Mouse (Mus musculus) ES-E14 (cell line): ENCODE results near the gene Apopt1. TPM values are rescaled to one million over a fixed set of nuclear protein-coding genes. Genes with fewer than 3 reads are reported as not detected.

Experiments used
- DNase-seq: peaks from one replicate; pipeline ENCODE4 v3.0.0-alpha.2; 2013; ENCODE audit warnings: low read depth, low spot score
- H3K27ac ChIP-seq: 2 replicates; pipeline ENCODE4 v1.5.1; 2012; ENCODE audit warnings: low read depth, mild to moderate bottlenecking, low read length, moderate library complexity, mixed read lengths; ENCODE audit not compliant: poor library complexity, insufficient read depth, severe bottlenecking
- H3K36me3 ChIP-seq: 2 replicates; pipeline ENCODE4 v1.6.1; 2012; ENCODE audit warnings: mild to moderate bottlenecking, low read length, moderate library complexity, mixed read lengths; ENCODE audit not compliant: control insufficient read depth, poor library complexity, insufficient read depth, severe bottlenecking
- H3K4me1 ChIP-seq, 2 experiments: fragments of 150-350 bp in 1 of 2; sonication (generic) in 1 of 2; 2 replicates each; pipeline ENCODE4 v1.6.1; 2012; ENCODE audit warnings: low read length in 2 of 2, mild to moderate bottlenecking in 1 of 2, mixed read lengths in 1 of 2; ENCODE audit not compliant: control insufficient read depth in 2 of 2, insufficient read depth in 2 of 2, poor library complexity in 1 of 2
- H3K4me3 ChIP-seq, 2 experiments: fragments of 150-350 bp in 1 of 2; sonication (generic) in 1 of 2; 2 replicates each; pipeline ENCODE4 v1.5.1; 2012; ENCODE audit warnings: low read length in 2 of 2, low read depth in 1 of 2, mild to moderate bottlenecking in 1 of 2, mixed read lengths in 1 of 2; ENCODE audit not compliant: insufficient read depth in 1 of 2, poor library complexity in 1 of 2, severe bottlenecking in 1 of 2
- H3K9ac ChIP-seq: 2 replicates; pipeline ENCODE4 v1.6.1; 2012; ENCODE audit warnings: low read depth, mild to moderate bottlenecking, low read length, mixed read lengths; ENCODE audit not compliant: poor library complexity, insufficient read depth, severe bottlenecking
- H3K9me3 ChIP-seq: fragments of 150-350 bp; sonication (generic); 2 replicates; pipeline ENCODE4 v1.6.1; 2012; ENCODE audit warnings: low read depth, mild to moderate bottlenecking, low read length; ENCODE audit not compliant: control insufficient read depth, insufficient read depth
- CHD2 ChIP-seq: IDR thresholded peaks from 2 replicates; pipeline ENCODE4 v1.6.1; 2014; ENCODE audit warnings: mild to moderate bottlenecking, low read depth, low read length, inconsistent platforms
- HCFC1 ChIP-seq: IDR thresholded peaks from 2 replicates; pipeline ENCODE4 v1.6.1; 2012; ENCODE audit warnings: low read length, inconsistent platforms, borderline replicate concordance; ENCODE audit not compliant: insufficient read depth
- MAFK ChIP-seq: IDR thresholded peaks from 2 replicates; pipeline ENCODE4 v1.6.1; 2014; ENCODE audit warnings: mild to moderate bottlenecking, low read depth, low read length, inconsistent platforms; ENCODE audit not compliant: insufficient read depth
- ZC3H11A ChIP-seq: IDR thresholded peaks from 2 replicates; pipeline ENCODE4 v1.6.1; 2012; ENCODE audit warnings: low read depth, mild to moderate bottlenecking, inconsistent platforms, low read length, borderline replicate concordance
- ZNF384 ChIP-seq: IDR thresholded peaks from 2 replicates; pipeline ENCODE4 v1.6.1; 2012; ENCODE audit warnings: low read depth, low read length, inconsistent platforms
- in situ Hi-C, 2 experiments: fragments of 600-800 bp; cut with MboI; formaldehyde crosslinking; loops; one replicate each; pipeline ENCODE4 v1.15.1; 2025; ENCODE audit warnings: low sequenced_read_pairs in 2 of 2, inconsistent platforms in 1 of 2; ENCODE audit not compliant: unreplicated experiment in 2 of 2
- total RNA-seq: library from RNA; depleted of rRNA; stranded (reverse); fragments of 300-350 nt; gene quantifications from 2 replicates; pipeline ENCODE4 v1.2.3, GENCODE M21; 2012

Apopt1 gene
- total RNA-seq, 1 experiment, result 15.2 TPM

DNA sequence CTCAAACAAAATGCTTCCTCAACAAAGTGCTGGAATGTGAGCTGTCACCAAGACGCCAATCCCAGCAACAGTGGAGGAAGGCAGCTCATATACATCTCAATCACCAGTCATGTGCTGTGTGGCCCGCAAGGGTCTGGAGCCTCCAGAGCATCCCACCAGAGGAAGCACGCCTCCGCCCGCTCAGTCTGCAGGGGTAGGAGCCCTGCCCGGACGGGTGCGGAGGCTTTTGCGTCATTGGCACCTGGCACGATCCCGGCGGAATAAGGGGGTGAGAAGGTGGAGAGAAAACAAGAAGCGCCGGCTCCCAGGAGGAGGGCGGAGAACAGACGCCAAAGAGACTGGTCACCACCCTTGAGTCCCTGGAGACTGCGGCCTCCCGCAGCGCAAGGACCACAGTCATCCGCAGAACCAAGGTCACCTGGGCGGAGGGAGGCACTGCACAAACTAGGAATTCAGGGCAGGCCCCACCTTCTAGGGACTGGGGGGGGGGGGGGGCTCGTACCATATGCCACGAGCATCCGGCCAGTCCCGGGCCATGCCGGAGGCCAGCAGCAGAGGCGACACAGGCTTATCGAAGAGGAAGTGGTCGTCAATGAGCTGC lies 42.6 kb upstream of the Apopt1 start:
- peaks cover 25% of the 10 kb centered on the region for H3K36me3 ChIP-seq
- TF ChIP-seq ZNF384 (no peak), MAFK (0 out of 2 replicates have a peak, but pooled peaks have one; percentile 4)
- H3K4me3 ChIP-seq, result peak overlapping the region; percentile 82 to 97
- no peaks in the 10 kb centered on the region for H3K9me3 ChIP-seq
- H3K27ac ChIP-seq, result no peak overlapping the region
- DNase-seq, result no peak
- in situ Hi-C loops, result no loop called here
- peak overlapping the region; percentile 76 for H3K9ac ChIP-seq
- peaks cover 0 to 15% of the 10 kb centered on the region in 2 experiments; a peak in 2 of 4 replicates for H3K4me1 ChIP-seq

DNA sequence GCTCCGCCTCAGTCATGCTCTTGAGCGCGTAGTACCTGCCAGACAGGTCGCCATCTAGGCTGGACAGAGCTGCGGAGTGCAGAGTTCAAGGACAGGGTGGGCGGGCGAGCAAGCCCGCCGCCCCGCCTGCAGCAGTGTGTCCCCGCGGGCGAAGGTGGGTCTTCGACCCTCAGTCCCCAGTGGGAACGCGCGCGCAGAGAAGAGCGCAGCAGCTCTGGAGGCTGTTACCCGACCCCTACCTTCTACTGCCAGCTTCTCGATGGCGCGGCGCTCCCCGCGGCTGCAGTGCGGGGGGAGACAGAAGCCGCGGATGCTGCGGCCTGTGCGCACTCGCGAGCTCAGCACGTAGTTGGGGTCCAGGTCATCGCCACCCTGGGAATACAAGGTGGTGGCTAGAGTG lies 42.1 kb upstream of the Apopt1 start:
- no peaks in the 10 kb centered on the region for H3K9me3 ChIP-seq
- no peak for TF ChIP-seq MAFK
- peak; percentile 19; the same call in 1 of the 2 replicates for TF ChIP-seq HCFC1
- H3K4me3 ChIP-seq, result peak overlapping the region; percentile 82 to 97
- peak overlapping the region; percentile 76 for H3K9ac ChIP-seq
- in situ Hi-C loops, result no loop called here
- DNase-seq, result no peak
- H3K27ac ChIP-seq, result 0 out of 2 replicates have a peak overlapping the region, but pooled peaks have one; percentile 11
- peaks cover 25% of the 10 kb centered on the region for H3K36me3 ChIP-seq
- H3K4me1 ChIP-seq, result peaks cover 2 to 18% of the 10 kb centered on the region in 2 experiments; a peak in 2 of 4 replicates

DNA sequence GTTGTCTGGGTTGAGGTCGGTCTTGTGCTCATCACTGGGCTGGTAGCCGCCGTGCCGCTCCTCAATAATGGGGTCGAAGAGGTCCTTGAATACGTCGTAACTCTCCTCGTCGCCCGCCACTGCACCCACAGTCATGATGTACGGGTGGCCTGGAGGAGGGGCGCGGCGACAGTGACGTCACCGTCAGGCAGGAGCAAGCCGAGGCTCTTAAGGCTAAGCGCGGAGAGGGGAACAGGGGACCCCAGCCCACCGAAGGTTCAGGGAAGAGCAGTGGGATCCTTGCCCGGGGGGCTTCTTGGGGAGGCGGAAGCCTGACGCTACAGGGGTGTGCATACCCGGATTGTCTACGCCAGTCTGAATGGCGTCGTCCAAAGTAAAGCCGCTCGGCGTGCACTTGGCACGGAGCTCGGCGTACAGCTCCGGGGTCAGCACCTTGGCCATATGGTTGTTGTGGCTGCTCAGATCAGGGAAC lies 41.6 kb upstream of the Apopt1 start:
- H3K36me3 ChIP-seq, result peaks cover 25% of the 10 kb centered on the region

DNA sequence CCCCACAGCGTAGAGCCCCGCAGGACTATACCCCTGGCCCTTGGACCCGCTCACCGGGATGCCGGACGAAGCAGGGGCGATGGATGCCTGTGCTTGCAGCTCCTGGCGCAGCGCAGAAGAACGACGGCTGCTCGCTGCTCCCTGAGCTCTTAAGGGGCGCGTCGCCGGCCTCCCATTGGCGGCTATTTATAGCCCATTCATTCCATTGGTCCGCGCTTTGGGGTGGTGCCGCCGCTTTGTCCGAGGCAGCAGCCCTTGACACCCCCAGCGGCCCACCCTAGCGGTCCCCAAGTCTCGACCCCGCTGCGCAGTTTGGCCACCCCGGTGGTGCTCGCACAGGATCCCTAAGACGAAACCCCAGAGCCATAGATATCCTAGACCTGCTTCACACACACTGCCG lies 40.9 kb upstream of the Apopt1 start, which contains the start of gene Ckb:
Gene Ckb (minus strand): TSS at position 163 of the 400 bp plus-strand sequence.
- Histone ChIP-seq H3K4me1 (peaks cover 5 to 23% of the 10 kb centered on the region in 2 experiments; a peak in 2 of 4 replicates), H3K9ac (peak within 1 kb of the TSS; percentile 76), H3K4me3 (peak within 1 kb of the TSS; percentile 82 to 97), H3K36me3 (peaks cover 25% of the 10 kb centered on the region), H3K27ac (peak within 1 kb of the TSS; percentile 18; the same call in 1 of the 2 replicates), H3K9me3 (no peaks in the 10 kb centered on the region)
- in situ Hi-C loops, result no loop called here
- TF ChIP-seq ZC3H11A (no peak), CHD2 (no peak), ZNF384 (no peak), HCFC1 (no peak), MAFK (no peak)
- peak; percentile 77 for DNase-seq

More for the DNA sequence above, 41.6 kb upstream of the Apopt1 start:
- Histone ChIP-seq H3K4me1 (peaks cover 2 to 19% of the 10 kb centered on the region in 2 experiments; a peak in 2 of 4 replicates), H3K9ac (peak overlapping the region; percentile 76), H3K4me3 (peak overlapping the region; percentile 82 to 97), H3K27ac (peak overlapping the region; percentile 11; the same call in 1 of the 2 replicates), H3K9me3 (no peaks in the 10 kb centered on the region)
- DNase-seq, result no peak
- TF ChIP-seq CHD2 (no peak), ZNF384 (no peak), MAFK (no peak), ZC3H11A (no peak), HCFC1 (no peak)
- in situ Hi-C loops, result no loop called here
